Mouse (Mus musculus): ENCODE data around the gene Pdcd11. TPM values are rescaled to one million over a fixed set of nuclear protein-coding genes. Genes with fewer than 3 reads are reported as not detected.

Gene Pdcd11
- polyA plus RNA-seq, 1 experiment: 5.8 TPM

- DNase-seq (ENCODE audit: low read depth, low spot score): no peak
- 92% methylated on average over 6 of the region's 6 CpGs for WGBS
Observed at GRCm38 (mm10) chr19:47163176-47163744, 72.7 kb downstream of the Pdcd11 start.

- no peak for DNase-seq (ENCODE audit: low read depth, low spot score)
- WGBS: 48% methylated on average over 3 of the region's 3 CpGs
Observed at GRCm38 (mm10) chr19:47166758-47167157, 76.2 kb downstream of the Pdcd11 start.

- 44% methylated on average over 7 of the region's 7 CpGs for WGBS
- DNase-seq (ENCODE audit: low read depth, low spot score): no peak
Observed at GRCm38 (mm10) chr19:47167617-47168214, 77.1 kb downstream of the Pdcd11 start.

- DNase-seq (ENCODE audit: low read depth, low spot score): no peak
Observed at GRCm38 (mm10) chr19:47168223-47168622, 77.7 kb downstream of the Pdcd11 start.

GRCm38 (mm10) chr19:47168793-47169412, 78.3 kb downstream of the Pdcd11 start:
- no peak for DNase-seq (ENCODE audit: low read depth, low spot score)
- 19% methylated on average over 11 of the region's 11 CpGs for WGBS

More at GRCm38 (mm10) chr19:47168223-47168622, 77.7 kb downstream of the Pdcd11 start:
- 14% methylated on average over 13 of the region's 13 CpGs for WGBS

GRCm38 (mm10) chr19:47174515-47174914, 83.9 kb downstream of the Pdcd11 start:
- WGBS: 46% methylated on average over 3 of the region's 3 CpGs
- DNase-seq (ENCODE audit: low read depth, low spot score): no peak

GRCm38 (mm10) chr19:47175472-47175871, 84.9 kb downstream of the Pdcd11 start:
- WGBS: 71% methylated on average over 2 of the region's 2 CpGs
- no peak for DNase-seq (ENCODE audit: low read depth, low spot score)

- DNase-seq (ENCODE audit: low read depth, low spot score): no peak
- 85% methylated on average over 2 of the region's 2 CpGs for WGBS
Observed at GRCm38 (mm10) chr19:47176916-47177505, 86.4 kb downstream of the Pdcd11 start.

- 32% methylated on average over 10 of the region's 10 CpGs for WGBS
- DNase-seq (ENCODE audit: low read depth, low spot score): no peak
Observed at GRCm38 (mm10) chr19:47178001-47178400, 87.4 kb downstream of the Pdcd11 start.

- under 1% methylated on average over 98 of the region's 98 CpGs for WGBS
- DNase-seq (ENCODE audit: low read depth, low spot score): no peak
Observed at GRCm38 (mm10) chr19:47178431-47179271, 88.1 kb downstream of the Pdcd11 start, which contains the start of gene Neurl1a. TSS of gene Neurl1a (plus strand) at chr19:47178820.

GRCm38 (mm10) chr19:47179272-47179809, 88.8 kb downstream of the Pdcd11 start:
- no peak for DNase-seq (ENCODE audit: low read depth, low spot score)
- WGBS: 4% methylated on average over 42 of the region's 42 CpGs

GRCm38 (mm10) chr19:47180011-47180410, 89.4 kb downstream of the Pdcd11 start:
- 36% methylated on average over 8 of the region's 8 CpGs for WGBS
- DNase-seq (ENCODE audit: low read depth, low spot score): no peak

Other genes starting within 250 kb of the Pdcd11 start
- 0.34 and 0.63 TPM in 2 replicates for gene Ina, start 76.1 kb upstream of the Pdcd11 start, polyA plus RNA-seq (2012; rRNA removed)
- gene Nt5c2, start 75.6 kb upstream of the Pdcd11 start, polyA plus RNA-seq (2012; rRNA removed): 4.4 and 6.9 TPM in 2 replicates
- 5.4 and 7.6 TPM in 2 replicates for gene Pcgf6, start 39.9 kb upstream of the Pdcd11 start, polyA plus RNA-seq (2012; rRNA removed)
- 3.2 and 3.5 TPM in 2 replicates for gene Taf5, start 23.0 kb upstream of the Pdcd11 start, polyA plus RNA-seq (2012; rRNA removed)
- gene Usmg5, start 121 bp upstream of the Pdcd11 start, polyA plus RNA-seq (2012; rRNA removed): 217 and 247 TPM in 2 replicates
- 7.3 TPM in 2 replicates for gene Calhm2, start 47.5 kb downstream of the Pdcd11 start, polyA plus RNA-seq (2012; rRNA removed)
- not detected in 2 replicates for gene Calhm1, start 53.5 kb downstream of the Pdcd11 start, polyA plus RNA-seq (2012; rRNA removed)
- 0.14 TPM in 1 of 2 replicates, not detected in the other for gene Calhm3, start 67.0 kb downstream of the Pdcd11 start, polyA plus RNA-seq (2012; rRNA removed)
- 3.5 and 4.4 TPM in 2 replicates for gene Neurl1a, start 88.1 kb downstream of the Pdcd11 start, polyA plus RNA-seq (2012; rRNA removed)

All from large intestine, adult 2 months (tissue).